Comparison of ENCODE assay signal across 12 mouse cellular contexts in the genomic region with DNA sequence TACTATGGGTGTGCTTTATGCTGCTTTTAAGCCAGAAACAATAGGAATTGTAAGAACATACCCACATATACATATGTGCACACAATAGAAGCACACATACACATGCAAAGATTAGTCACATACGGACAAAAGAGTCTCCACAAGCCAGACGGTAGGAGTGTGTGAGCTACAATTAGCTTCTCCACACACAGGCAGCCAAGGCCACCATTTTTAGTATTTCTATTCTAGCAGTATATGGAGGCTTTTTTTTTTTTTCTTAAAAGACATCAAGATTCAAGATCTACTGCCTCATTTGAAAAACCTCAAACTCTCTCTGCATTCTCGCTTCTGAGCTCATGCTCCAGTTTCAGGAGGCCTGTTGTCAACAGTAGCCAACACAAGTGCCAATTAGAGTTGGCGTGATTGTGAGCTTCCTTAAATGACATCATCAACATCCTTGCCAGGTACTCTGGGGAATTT. TPM values are rescaled to one million over a fixed set of nuclear protein-coding genes. Genes with fewer than 3 reads are reported as not detected.
DNase-seq lines count a peak whose midpoint lies in the region; ATAC-seq and TF ChIP-seq lines count a peak whose summit lies in the region.
"Had no signal": no experiment of that assay in that cellular context is flagged by ENCODE, and none has a peak within 500 bp of the region (broad histone marks: within the 10 kb centered on the region; RNA-seq: fewer than 3 reads in every experiment).

No protein-coding gene starts in this region.

- intact Hi-C loops in gastrocnemius, postnatal 14 days (cut with DNase I; ENCODE audit: low total_unique reads), result no loop called here

- peak; percentile 93 for ATAC-seq in frontal cortex, adult (ENCODE audit: low TSS enrichment)
- peak; percentile 67 for ATAC-seq in forebrain, embryonic 16.5 days
- ATAC-seq in liver, postnatal 0 days, result no peak
- ATAC-seq: CD4-positive, CD25-positive, alpha-beta regulatory T cell, adult 4 months had no signal

- H3K4me1 ChIP-seq in forebrain, embryonic 16.5 days (replicated peaks; ENCODE audit: control insufficient read depth, insufficient read depth, low read length), result peaks cover 7% of the 10 kb centered on the region; the same call in 1 of the 2 replicates
- peaks cover 58% of the 10 kb centered on the region for H3K4me1 ChIP-seq in liver, postnatal 0 days (ENCODE audit: insufficient read depth)

- peak overlapping the region; percentile 70 for H3K27ac ChIP-seq in forebrain, embryonic 16.5 days (ENCODE audit: low read length)
- H3K27ac ChIP-seq in liver, postnatal 0 days (ENCODE audit: low read depth), result peak overlapping the region; percentile 77
- H3K27ac ChIP-seq: hindbrain, embryonic 15.5 days; kidney, embryonic 15.5 days had no signal

- H3K9ac ChIP-seq in forebrain, embryonic 16.5 days (replicated peaks; ENCODE audit: low read depth, low read length), result no peak overlapping the region
- H3K9ac ChIP-seq in liver, postnatal 0 days (replicated peaks), result 0 out of 2 replicates have a peak overlapping the region, but pooled peaks have one; percentile 21
- H3K9ac ChIP-seq: hindbrain, embryonic 15.5 days; kidney, embryonic 15.5 days had no signal

- no peak for TF ChIP-seq EP300 in liver, postnatal 0 days (IDR thresholded peaks at IDR 0.05; ENCODE audit: low read depth)

- H3K9me3 ChIP-seq in forebrain, embryonic 16.5 days (ENCODE audit: control insufficient read depth, low read length), result no peaks in the 10 kb centered on the region
- no peaks in the 10 kb centered on the region for H3K9me3 ChIP-seq in liver, postnatal 0 days (ENCODE audit: low read length)
- H3K9me3 ChIP-seq: hindbrain, embryonic 15.5 days; kidney, embryonic 15.5 days had no signal

- no peak overlapping the region for H3K4me2 ChIP-seq in forebrain, embryonic 16.5 days (ENCODE audit: low read length)
- peak overlapping the region; percentile 52 for H3K4me2 ChIP-seq in liver, postnatal 0 days (ENCODE audit: low read depth, low read length)
- H3K4me2 ChIP-seq: hindbrain, embryonic 15.5 days; kidney, embryonic 15.5 days had no signal

- WGBS in forebrain, embryonic 16.5 days, result 16% methylated on average over 4 of the region's 4 CpGs
- 73% methylated on average over 4 of the region's 4 CpGs for WGBS in liver, postnatal 0 days (ENCODE audit: insufficient replicate concordance)

- no peak for TF ChIP-seq CTCF in liver, postnatal 0 days (IDR thresholded peaks at IDR 0.05; ENCODE audit: low read depth)

- DNase-seq in frontal cortex, postnatal 14 days (ENCODE audit: low spot score in 2 of 2), result no peak
- DNase-seq in lung, postnatal 36 days, result peak; percentile 52
- no peak for DNase-seq in lung, postnatal 14 days
- DNase-seq in liver, postnatal 0 days, result no peak
- DNase-seq in adrenal gland, adult 8-10 months, result no peak
- DNase-seq in gastrocnemius, postnatal 14 days, result no peak
- DNase-seq: layer of hippocampus, postnatal 36 days had no signal

- H3K4me3 ChIP-seq in forebrain, embryonic 16.5 days (replicated peaks; ENCODE audit: low read length), result no peak overlapping the region
- H3K4me3 ChIP-seq in liver, postnatal 0 days (ENCODE audit: low read depth, low read length), result no peak overlapping the region
- H3K4me3 ChIP-seq: hindbrain, embryonic 15.5 days; kidney, embryonic 15.5 days had no signal

- H3K36me3 ChIP-seq in forebrain, embryonic 16.5 days (ENCODE audit: control insufficient read depth, insufficient read depth), result no peaks in the 10 kb centered on the region
- H3K36me3 ChIP-seq in liver, postnatal 0 days (replicated peaks; ENCODE audit: insufficient read depth, low read length), result peaks cover 4% of the 10 kb centered on the region
- H3K36me3 ChIP-seq: hindbrain, embryonic 15.5 days; kidney, embryonic 15.5 days had no signal

- no peaks in the 10 kb centered on the region for H3K27me3 ChIP-seq in forebrain, embryonic 16.5 days (replicated peaks; ENCODE audit: control insufficient read depth, insufficient read depth, low read length)
- H3K27me3 ChIP-seq in liver, postnatal 0 days (ENCODE audit: insufficient read depth, low read length), result no peaks in the 10 kb centered on the region
- H3K27me3 ChIP-seq: hindbrain, embryonic 15.5 days; kidney, embryonic 15.5 days had no signal

RNA-seq across cellular contexts. Expression of a gene that starts 31.9 kb away (rescaled TPM):
- 11.2 and 13.0 TPM in 2 replicates for polyA plus RNA-seq in forebrain, embryonic 16.5 days (2015; fragmentation: Nextera tagmentation; extraction: Ambion mirVana)
- polyA plus RNA-seq in liver, postnatal 0 days (2015; fragmentation: Nextera tagmentation; extraction: Ambion mirVana), result 6.6 and 7.0 TPM in 2 replicates
- total RNA-seq in adrenal gland, adult 8-10 months (2022), result 1 to 10 TPM; 4.2 to 4.7 (median 4.5) TPM
- total RNA-seq in gastrocnemius, postnatal 14 days (2021), result 1 to 10 TPM; 7.8 to 9.9 TPM
